Mouse (Mus musculus): ENCODE data around the gene Ttc21a. TPM values are rescaled to one million over a fixed set of nuclear protein-coding genes. Genes with fewer than 3 reads are reported as not detected.

Ttc21a gene
- polyA plus RNA-seq, 1 experiment: not detected

- Histone ChIP-seq H3K4me1 (ENCODE audit: control insufficient read depth, insufficient read depth, low read length) (peaks cover 17% of the 10 kb centered on the region), H3K4me3 (ENCODE audit: insufficient read depth, low read length) (no peak overlapping the region), H3K27ac (ENCODE audit: insufficient read depth, low read length) (no peak overlapping the region)
- TF ChIP-seq POLR2A (IDR thresholded peaks at IDR 0.05; ENCODE audit: low read depth, low read length): no peak
- TF ChIP-seq CTCF (IDR thresholded peaks at IDR 0.05; ENCODE audit: borderline replicate concordance, insufficient read depth, low read length): no peak
Measured at GRCm38 (mm10) chr9:120016956-120017355, 79.5 kb downstream of the Ttc21a start.

Other genes with a start within 250 kb of the Ttc21a start
- not detected in 2 replicates for gene Scn10a, start 218.3 kb upstream of the Ttc21a start, polyA plus RNA-seq (2011; ENCODE audit: insufficient read length, low read depth, missing spikeins)
- gene Scn11a, start 112.2 kb upstream of the Ttc21a start, polyA plus RNA-seq (2011; ENCODE audit: insufficient read length, low read depth, missing spikeins): not detected in 2 replicates
- gene Wdr48, start 42.7 kb upstream of the Ttc21a start, polyA plus RNA-seq (2011; ENCODE audit: insufficient read length, low read depth, missing spikeins): 66.1 and 67.7 TPM in 2 replicates
- 7.4 and 10.5 TPM in 2 replicates for gene Gorasp1, start within 50 bp of the Ttc21a start, polyA plus RNA-seq (2011; ENCODE audit: insufficient read length, low read depth, missing spikeins)
- 17.7 and 20.1 TPM in 2 replicates for gene Csrnp1, start 47.1 kb downstream of the Ttc21a start, polyA plus RNA-seq (2011; ENCODE audit: insufficient read length, low read depth, missing spikeins)
- gene Xirp1, start 86.0 kb downstream of the Ttc21a start, polyA plus RNA-seq (2011; ENCODE audit: insufficient read length, low read depth, missing spikeins): not detected in 2 replicates
- gene Cx3cr1, start 132.3 kb downstream of the Ttc21a start, polyA plus RNA-seq (2011; ENCODE audit: insufficient read length, low read depth, missing spikeins): 0.13 and 2.9 TPM in 2 replicates
- not detected in 2 replicates for gene Ccr8, start 154.5 kb downstream of the Ttc21a start, polyA plus RNA-seq (2011; ENCODE audit: insufficient read length, low read depth, missing spikeins)
- 16.5 and 17.1 TPM in 2 replicates for gene Slc25a38, start 172.8 kb downstream of the Ttc21a start, polyA plus RNA-seq (2011; ENCODE audit: insufficient read length, low read depth, missing spikeins)
- 2,453 and 2,643 TPM in 2 replicates for gene Rpsa, start 190.1 kb downstream of the Ttc21a start, polyA plus RNA-seq (2011; ENCODE audit: insufficient read length, low read depth, missing spikeins)
- not detected in 2 replicates for gene Mobp, start 212.1 kb downstream of the Ttc21a start, polyA plus RNA-seq (2011; ENCODE audit: insufficient read length, low read depth, missing spikeins)

Data from embryonic fibroblast, embryonic 13.5 days (primary cell).